Mouse (Mus musculus) liver, postnatal 0 days (tissue): ENCODE results near the gene Trhde.

Source experiments
- CTCF ChIP-seq: sonication (generic); IDR thresholded peaks from 2 replicates; pipeline ENCODE4 v1.5.1; 2016; ENCODE audit warnings: antibody characterized with exemption, low read depth
- EP300 ChIP-seq: IDR thresholded peaks from 2 replicates; pipeline ENCODE4 v1.6.1; 2016; ENCODE audit warnings: antibody characterized with exemption, low read depth, mild to moderate bottlenecking

- TF ChIP-seq CTCF: no peak
- no peak for TF ChIP-seq EP300
These were observed 62.2 kb downstream of the Trhde start for GRCm38 (mm10) chr10:114739916-114740315.
